Mouse (Mus musculus) G1E-ER4 (cell line): ENCODE data around the gene Olfr130. TPM values are rescaled to one million over a fixed set of nuclear protein-coding genes. Genes with fewer than 3 reads are reported as not detected.

Source experiments
- GATA1 ChIP-seq: IDR thresholded peaks from one replicate; pipeline ENCODE4 v1.8.0; 2012; ENCODE audit warnings: low read length, inconsistent platforms
- polyA plus RNA-seq: library from polyadenylated mRNA; stranded (reverse); fragments of >175 nt; gene quantifications from 2 replicates; pipeline ENCODE4 v1.2.3, GENCODE M21; 2012

The Olfr130 gene
- polyA plus RNA-seq: not detected in 2 replicates

DNA sequence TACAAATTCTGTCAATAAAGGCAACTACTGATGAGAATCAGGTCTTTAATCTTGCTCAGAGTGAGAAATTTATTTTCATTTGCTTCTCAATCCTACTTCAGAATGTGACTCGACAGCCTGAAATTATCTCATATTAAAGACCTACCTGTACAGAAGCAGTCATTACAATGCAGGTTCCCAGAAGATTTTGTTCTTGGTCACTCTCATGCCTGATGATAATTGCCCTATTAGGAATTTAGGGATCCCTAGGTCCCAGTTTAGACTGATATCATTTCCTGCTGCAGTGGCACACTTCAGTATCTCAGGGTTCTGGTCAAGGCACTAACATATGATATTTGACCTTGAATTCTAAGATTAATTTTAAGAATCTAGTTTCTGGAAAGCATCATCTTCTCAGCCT, at the start of gene Olfr130:
Gene Olfr130, plus strand, starts transcription at position 301 of the 400 bp plus-strand sequence.
- no peak for TF ChIP-seq GATA1

DNA sequence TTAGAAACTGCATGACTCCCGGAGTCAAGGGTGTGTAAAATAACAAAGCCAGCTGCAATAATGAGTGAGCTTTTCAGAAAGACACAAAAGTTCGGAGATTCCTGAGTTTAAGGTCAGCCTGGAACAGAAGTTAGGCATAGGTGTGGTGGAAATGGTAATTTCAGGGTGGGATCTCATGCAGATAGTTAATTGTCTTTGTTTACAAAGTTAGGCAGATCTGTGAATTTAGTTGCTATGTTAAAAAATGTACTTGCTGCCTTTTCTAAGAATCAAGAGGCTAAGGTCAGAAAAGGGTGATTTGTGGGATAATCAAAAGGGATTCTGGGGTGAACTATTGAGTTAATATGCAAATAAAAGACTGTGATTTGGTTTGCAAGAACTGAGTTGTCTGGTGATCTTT, 47.4 kb upstream of the Olfr130 start:
- no peak for TF ChIP-seq GATA1

DNA sequence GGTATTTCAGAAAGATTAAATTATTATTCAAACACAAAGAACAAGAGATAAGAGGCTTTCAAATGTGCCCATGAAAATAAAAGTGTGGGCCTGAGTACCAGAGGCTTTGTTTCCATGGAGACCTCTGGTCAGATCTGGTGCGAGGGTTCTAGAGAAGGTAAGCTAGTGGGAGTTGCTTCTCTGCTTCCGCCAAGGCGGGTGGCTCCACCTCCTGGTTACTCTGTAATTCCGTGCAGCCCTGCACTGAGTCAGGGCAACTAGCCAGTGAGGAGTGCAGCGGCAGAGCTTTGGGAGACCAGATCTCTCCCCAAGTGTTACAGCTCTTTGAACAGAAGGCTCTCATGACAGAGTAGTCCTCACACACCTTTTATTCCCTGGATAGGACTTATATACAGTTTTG, 37.4 kb upstream of the Olfr130 start:
- no peak for TF ChIP-seq GATA1

DNA sequence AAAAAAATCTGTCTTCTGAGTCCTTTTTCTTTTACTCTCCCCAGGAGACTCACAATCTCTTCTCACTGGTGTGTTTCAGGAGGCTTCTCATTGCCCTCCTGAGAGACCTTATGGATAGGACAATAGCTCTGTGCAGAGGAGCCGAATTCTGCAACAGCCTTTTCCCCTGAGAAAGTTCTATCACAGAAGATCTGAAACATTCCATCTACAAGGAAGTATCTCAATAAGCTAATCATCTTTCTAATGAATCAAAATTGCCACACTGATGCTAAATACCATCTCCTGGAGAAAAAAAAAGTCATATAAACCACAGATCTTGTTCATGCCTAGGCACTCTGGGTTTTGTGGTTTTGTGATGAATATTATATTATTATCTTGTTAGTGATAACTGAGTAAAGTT, 3.7 kb upstream of the Olfr130 start, which contains the start of gene Olfr129:
Gene Olfr129, minus strand, starts transcription at position 101 of the 400 bp plus-strand sequence.
- no peak for TF ChIP-seq GATA1

DNA sequence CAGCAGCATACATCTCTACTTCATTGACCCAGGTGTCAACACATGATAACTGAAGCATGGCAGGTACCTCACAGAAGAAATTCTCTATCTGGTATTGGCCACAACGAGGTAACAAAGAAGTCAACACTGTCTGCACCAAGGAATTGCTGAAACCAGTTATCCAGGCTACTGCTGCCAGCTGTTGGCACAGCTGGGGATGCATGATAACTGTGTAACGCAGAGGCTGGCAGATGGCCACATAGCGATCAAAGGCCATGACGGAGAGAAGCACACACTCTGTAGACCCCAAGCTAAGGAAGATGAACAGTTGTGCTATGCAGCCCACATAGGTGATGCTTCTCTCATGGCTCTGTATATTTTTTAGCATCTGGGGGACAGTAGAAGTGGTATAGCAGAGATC, 18.6 kb downstream of the Olfr130 start:
- TF ChIP-seq GATA1: no peak

DNA sequence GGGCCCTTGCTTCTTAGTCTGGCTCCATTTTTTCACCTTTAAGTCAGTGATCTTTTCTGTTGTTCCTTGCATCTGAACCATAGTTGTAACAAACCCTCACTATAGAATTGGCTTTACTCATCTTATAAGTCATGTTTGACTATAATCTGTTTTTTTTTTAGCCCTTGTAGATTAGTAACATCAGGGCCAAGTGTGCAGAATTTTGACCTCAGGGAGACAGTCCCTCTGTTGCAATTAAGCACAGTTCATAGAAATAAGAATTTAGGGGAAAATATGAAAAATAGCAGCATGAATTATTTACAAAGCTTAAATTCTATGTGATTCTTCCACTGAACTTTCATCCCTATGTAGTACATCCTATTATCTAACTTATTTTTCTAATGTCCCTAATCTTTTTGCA, 24.9 kb downstream of the Olfr130 start, which contains the start of gene Olfr131:
Gene Olfr131, minus strand, starts transcription at position 101 of the 400 bp plus-strand sequence.
- TF ChIP-seq GATA1: no peak

Other genes starting within 250 kb of the Olfr130 start
- gene Olfr125, start 231.0 kb upstream of the Olfr130 start, polyA plus RNA-seq: not detected in 2 replicates
- not detected in 2 replicates for gene Olfr126, start 216.4 kb upstream of the Olfr130 start, polyA plus RNA-seq
- gene Olfr127, start 163.5 kb upstream of the Olfr130 start, polyA plus RNA-seq: not detected in 2 replicates
- not detected in 2 replicates for gene Olfr128, start 143.4 kb upstream of the Olfr130 start, polyA plus RNA-seq
- not detected in 2 replicates for gene Olfr761, start 110.8 kb upstream of the Olfr130 start, polyA plus RNA-seq
- not detected in 2 replicates for gene Olfr129, start 3.8 kb upstream of the Olfr130 start, polyA plus RNA-seq
- gene Olfr131, start 24.8 kb downstream of the Olfr130 start, polyA plus RNA-seq: not detected in 2 replicates
- not detected in 2 replicates for gene Olfr132, start 70.6 kb downstream of the Olfr130 start, polyA plus RNA-seq
- not detected in 2 replicates for gene Olfr133, start 81.4 kb downstream of the Olfr130 start, polyA plus RNA-seq
- gene Olfr134, start 107.5 kb downstream of the Olfr130 start, polyA plus RNA-seq: not detected in 2 replicates
- gene Olfr135, start 140.4 kb downstream of the Olfr130 start, polyA plus RNA-seq: not detected in 2 replicates
- not detected in 2 replicates for gene Olfr138, start 197.1 kb downstream of the Olfr130 start, polyA plus RNA-seq
- gene Olfr137, start 243.6 kb downstream of the Olfr130 start, polyA plus RNA-seq: not detected in 2 replicates